In genomic region chr11:71440392-71440791, GRCm38 (mm10) we compare ENCODE assay signal across 12 mouse cellular contexts.
DNase-seq lines count a peak whose midpoint lies in the region; ATAC-seq lines count a peak whose summit lies in the region.
"Had no signal": no experiment of that assay in that cellular context is flagged by ENCODE, and none has a peak within 500 bp of the region (broad histone marks: within the 10 kb centered on the region; RNA-seq: fewer than 3 reads in every experiment).

No protein-coding gene starts in this region.

- H3K27ac ChIP-seq in heart, embryonic 14.5 days (replicated peaks in 1 of 2; ENCODE audit: control insufficient read depth in 1 of 2, insufficient read depth in 1 of 2, low read depth in 2 of 2, low read length in 2 of 2) = no peak overlapping the region
- no peak overlapping the region for H3K27ac ChIP-seq in embryonic facial prominence, embryonic 14.5 days (replicated peaks; ENCODE audit: low read depth, low read length)
- H3K27ac ChIP-seq in hindbrain, embryonic 13.5 days = peak overlapping the region; percentile 75
- no peak overlapping the region for H3K27ac ChIP-seq in midbrain, embryonic 16.5 days (ENCODE audit: low read length)
- H3K27ac ChIP-seq: gastrocnemius, adult 2 months had no signal

- peak overlapping the region; percentile 19; the same call in 1 of the 2 replicates for H3K4me2 ChIP-seq in heart, embryonic 14.5 days (ENCODE audit: low read length)
- H3K4me2 ChIP-seq in embryonic facial prominence, embryonic 14.5 days (ENCODE audit: low read depth, low read length) = peak overlapping the region; percentile 48
- peak overlapping the region; percentile 51 for H3K4me2 ChIP-seq in hindbrain, embryonic 13.5 days
- peak overlapping the region; percentile 45 for H3K4me2 ChIP-seq in midbrain, embryonic 16.5 days (ENCODE audit: low read length)

- no peaks in the 10 kb centered on the region for H3K4me1 ChIP-seq in heart, embryonic 14.5 days (ENCODE audit: control insufficient read depth in 2 of 2, insufficient read depth in 2 of 2, low read length in 2 of 2)
- H3K4me1 ChIP-seq in embryonic facial prominence, embryonic 14.5 days (ENCODE audit: control insufficient read depth, insufficient read depth, low read length) = peaks cover 12% of the 10 kb centered on the region
- H3K4me1 ChIP-seq in hindbrain, embryonic 13.5 days (replicated peaks) = peaks cover 44% of the 10 kb centered on the region
- H3K4me1 ChIP-seq in midbrain, embryonic 16.5 days (ENCODE audit: control insufficient read depth, insufficient read depth, low read length) = peaks cover 23% of the 10 kb centered on the region
- H3K4me1 ChIP-seq: megakaryocyte, embryonic 14.5 days had no signal

- no peak for DNase-seq in heart, adult 18-20 months
- DNase-seq in embryonic facial prominence, embryonic 14.5 days (ENCODE audit: low spot score) = no peak
- no peak for DNase-seq in gastrocnemius, postnatal 4 days (ENCODE audit: low spot score in 2 of 2)
- DNase-seq: gastrocnemius, adult 2 months; kidney, adult 8-10 months; thymus, postnatal 25 days had no signal

- ATAC-seq in heart, embryonic 14.5 days (ENCODE audit: insufficient number of reproducible peaks, insufficient read depth, low FRiP score, low read depth) = no peak
- no peak for ATAC-seq in embryonic facial prominence, embryonic 14.5 days (ENCODE audit: low read depth)
- ATAC-seq in hindbrain, embryonic 13.5 days (ENCODE audit: low FRiP score) = no peak
- no peak for ATAC-seq in midbrain, embryonic 16.5 days
- no peak for ATAC-seq in activated CD4-positive, CD25-positive, alpha-beta regulatory T cell, adult 4 months
- no peak for ATAC-seq in megakaryocyte, adult 5-6 weeks (ENCODE audit: poor library complexity, severe bottlenecking)

- no peak overlapping the region for H3K4me3 ChIP-seq in heart, embryonic 14.5 days (ENCODE audit: control insufficient read depth in 1 of 2, insufficient read depth in 1 of 2, low read depth in 1 of 2, low read length in 2 of 2)
- H3K4me3 ChIP-seq in embryonic facial prominence, embryonic 14.5 days (ENCODE audit: low read depth, low read length) = peak overlapping the region; percentile 4; the same call in 1 of the 2 replicates
- no peak overlapping the region for H3K4me3 ChIP-seq in hindbrain, embryonic 13.5 days
- H3K4me3 ChIP-seq in midbrain, embryonic 16.5 days (ENCODE audit: low read depth, low read length) = no peak overlapping the region
- H3K4me3 ChIP-seq: gastrocnemius, adult 2 months; megakaryocyte, embryonic 14.5 days had no signal

- peaks cover 15% of the 10 kb centered on the region for H3K27me3 ChIP-seq in heart, embryonic 14.5 days (ENCODE audit: control insufficient read depth, insufficient read depth, low read length)
- H3K27me3 ChIP-seq in embryonic facial prominence, embryonic 14.5 days (replicated peaks; ENCODE audit: control insufficient read depth, insufficient read depth, low read length) = no peaks in the 10 kb centered on the region
- H3K27me3 ChIP-seq in hindbrain, embryonic 13.5 days = no peaks in the 10 kb centered on the region
- H3K27me3 ChIP-seq in midbrain, embryonic 16.5 days (ENCODE audit: control insufficient read depth, insufficient read depth, low read depth, low read length) = no peaks in the 10 kb centered on the region; the same call in 1 of the 2 replicates
- H3K27me3 ChIP-seq: megakaryocyte, embryonic 14.5 days had no signal

- H3K9me3 ChIP-seq in heart, embryonic 14.5 days (ENCODE audit: control insufficient read depth, low read length) = no peaks in the 10 kb centered on the region
- H3K9me3 ChIP-seq in embryonic facial prominence, embryonic 14.5 days (ENCODE audit: control insufficient read depth, low read length) = no peaks in the 10 kb centered on the region
- H3K9me3 ChIP-seq in hindbrain, embryonic 13.5 days = no peaks in the 10 kb centered on the region
- H3K9me3 ChIP-seq in midbrain, embryonic 16.5 days (replicated peaks; ENCODE audit: control insufficient read depth, low read length, poor library complexity, severe bottlenecking) = no peaks in the 10 kb centered on the region

- H3K9ac ChIP-seq in heart, embryonic 14.5 days (ENCODE audit: low read length) = no peak overlapping the region
- no peak overlapping the region for H3K9ac ChIP-seq in embryonic facial prominence, embryonic 14.5 days (ENCODE audit: low read depth, low read length)
- no peak overlapping the region for H3K9ac ChIP-seq in hindbrain, embryonic 13.5 days
- no peak overlapping the region for H3K9ac ChIP-seq in midbrain, embryonic 16.5 days (ENCODE audit: low read depth, low read length)

- no peaks in the 10 kb centered on the region for H3K36me3 ChIP-seq in heart, embryonic 14.5 days (ENCODE audit: control insufficient read depth, insufficient read depth, low read length)
- H3K36me3 ChIP-seq in embryonic facial prominence, embryonic 14.5 days (ENCODE audit: control insufficient read depth, insufficient read depth, low read length) = no peaks in the 10 kb centered on the region
- no peaks in the 10 kb centered on the region for H3K36me3 ChIP-seq in hindbrain, embryonic 13.5 days
- H3K36me3 ChIP-seq in midbrain, embryonic 16.5 days (ENCODE audit: control insufficient read depth, insufficient read depth, low read length) = no peaks in the 10 kb centered on the region

- WGBS in heart, embryonic 14.5 days = 32% methylated on average over 10 of the region's 10 CpGs
- 47% methylated on average over 10 of the region's 10 CpGs for WGBS in embryonic facial prominence, embryonic 14.5 days
- 49% methylated on average over 10 of the region's 10 CpGs for WGBS in hindbrain, embryonic 13.5 days
- 40% methylated on average over 10 of the region's 10 CpGs for WGBS in midbrain, embryonic 16.5 days
